Mouse (Mus musculus) testis, adult 2 months (tissue): ENCODE measurements around the gene Tma7. TPM values are rescaled to one million over a fixed set of nuclear protein-coding genes. Genes with fewer than 3 reads are reported as not detected.

ENCODE experiments used
- H3K27ac ChIP-seq: fragments of 200-500 bp; 2 replicates; pipeline ENCODE4 v1.5.1; 2012; ENCODE audit warnings: low read depth, low read length; ENCODE audit not compliant: control insufficient read depth, insufficient read depth
- H3K27me3 ChIP-seq: fragments of 200-500 bp; 2 replicates; pipeline ENCODE4 v1.6.1; 2012; ENCODE audit warnings: mild to moderate bottlenecking, low read length, moderate library complexity; ENCODE audit not compliant: control insufficient read depth, insufficient read depth
- H3K36me3 ChIP-seq: fragments of 200-500 bp; 2 replicates; pipeline ENCODE4 v1.6.1; 2012; ENCODE audit warnings: mild to moderate bottlenecking, low read length; ENCODE audit not compliant: control insufficient read depth, insufficient read depth
- H3K4me1 ChIP-seq: fragments of 200-500 bp; 2 replicates; pipeline ENCODE4 v1.6.1; 2012; ENCODE audit warnings: low read length; ENCODE audit not compliant: control insufficient read depth, insufficient read depth
- H3K4me3 ChIP-seq: fragments of 200-500 bp; 2 replicates; pipeline ENCODE4 v1.5.1; 2012; ENCODE audit warnings: low read depth, mild to moderate bottlenecking, low read length, moderate library complexity, mixed read lengths; ENCODE audit not compliant: control insufficient read depth
- CTCF ChIP-seq: fragments of 200-500 bp; IDR thresholded peaks from 2 replicates; pipeline ENCODE4 v1.5.1; 2012; ENCODE audit warnings: low read depth, mild to moderate bottlenecking, inconsistent platforms, low read length, moderate library complexity; ENCODE audit not compliant: control insufficient read depth, insufficient read depth, insufficient replicate concordance
- POLR2A ChIP-seq: fragments of 200-500 bp; IDR thresholded peaks from 2 replicates; pipeline ENCODE4 v1.6.1; 2012; ENCODE audit warnings: low read depth, mild to moderate bottlenecking, inconsistent platforms, low read length, moderate library complexity; ENCODE audit not compliant: control insufficient read depth
- polyA plus RNA-seq: library from polyadenylated mRNA; depleted of rRNA; stranded (reverse); fragments of >200 nt; gene quantifications from 2 replicates; pipeline ENCODE4 v1.2.3, GENCODE M21; 2012

The Tma7 gene
- polyA plus RNA-seq, 1 experiment = 120 TPM

GRCm38 (mm10) chr9:109103250-109103649 is 20.9 kb upstream of the Tma7 start:
- no peak overlapping the region for H3K27ac ChIP-seq
- H3K27me3 ChIP-seq = no peaks in the 10 kb centered on the region
- H3K4me1 ChIP-seq = no peaks in the 10 kb centered on the region
- TF ChIP-seq CTCF (no peak), POLR2A (no peak)
- no peaks in the 10 kb centered on the region for H3K36me3 ChIP-seq
- H3K4me3 ChIP-seq = no peak overlapping the region

GRCm38 (mm10) chr9:109102541-109102940 is 20.2 kb upstream of the Tma7 start:
- H3K27me3 ChIP-seq = no peaks in the 10 kb centered on the region
- H3K4me1 ChIP-seq = no peaks in the 10 kb centered on the region; the same call in 1 of the 2 replicates
- H3K36me3 ChIP-seq = no peaks in the 10 kb centered on the region
- no peak overlapping the region for H3K4me3 ChIP-seq
- no peak for TF ChIP-seq POLR2A
- no peak for TF ChIP-seq CTCF
- no peak overlapping the region for H3K27ac ChIP-seq

GRCm38 (mm10) chr9:109101933-109102445 is 19.6 kb upstream of the Tma7 start:
- TF ChIP-seq POLR2A (no peak), CTCF (no peak)
- Histone ChIP-seq H3K36me3 (no peaks in the 10 kb centered on the region), H3K4me1 (no peaks in the 10 kb centered on the region; the same call in 1 of the 2 replicates), H3K27ac (no peak overlapping the region), H3K27me3 (no peaks in the 10 kb centered on the region), H3K4me3 (no peak overlapping the region)

GRCm38 (mm10) chr9:109100307-109100928 is 18.0 kb upstream of the Tma7 start:
- no peaks in the 10 kb centered on the region for H3K27me3 ChIP-seq
- no peaks in the 10 kb centered on the region for H3K36me3 ChIP-seq
- peaks cover 8% of the 10 kb centered on the region for H3K4me1 ChIP-seq
- TF ChIP-seq CTCF = no peak
- no peak for TF ChIP-seq POLR2A
- H3K4me3 ChIP-seq = no peak overlapping the region
- H3K27ac ChIP-seq = no peak overlapping the region

- H3K27me3 ChIP-seq = no peaks in the 10 kb centered on the region
- TF ChIP-seq POLR2A = no peak
- TF ChIP-seq CTCF = no peak
- no peak overlapping the region for H3K27ac ChIP-seq
- H3K4me3 ChIP-seq = no peak overlapping the region
- H3K4me1 ChIP-seq = peaks cover 17% of the 10 kb centered on the region
- H3K36me3 ChIP-seq = no peaks in the 10 kb centered on the region
These were observed 16.6 kb upstream of the Tma7 start for GRCm38 (mm10) chr9:109098969-109099368.

- no peak overlapping the region for H3K27ac ChIP-seq
- H3K4me3 ChIP-seq = no peak overlapping the region
- H3K4me1 ChIP-seq = peaks cover 17% of the 10 kb centered on the region
- no peaks in the 10 kb centered on the region for H3K27me3 ChIP-seq
- H3K36me3 ChIP-seq = no peaks in the 10 kb centered on the region
- TF ChIP-seq POLR2A (no peak), CTCF (no peak)
These were observed 16.0 kb upstream of the Tma7 start for GRCm38 (mm10) chr9:109098366-109098765.

- Histone ChIP-seq H3K4me3 (no peak overlapping the region), H3K36me3 (no peaks in the 10 kb centered on the region), H3K27ac (no peak overlapping the region), H3K27me3 (no peaks in the 10 kb centered on the region), H3K4me1 (peaks cover 17% of the 10 kb centered on the region)
- TF ChIP-seq CTCF (no peak), POLR2A (no peak)
These were observed 15.4 kb upstream of the Tma7 start for GRCm38 (mm10) chr9:109097831-109098230.

GRCm38 (mm10) chr9:109097291-109097690 is 14.9 kb upstream of the Tma7 start:
- TF ChIP-seq POLR2A (no peak), CTCF (no peak)
- Histone ChIP-seq H3K27me3 (no peaks in the 10 kb centered on the region), H3K27ac (no peak overlapping the region), H3K36me3 (no peaks in the 10 kb centered on the region), H3K4me1 (peaks cover 17% of the 10 kb centered on the region), H3K4me3 (no peak overlapping the region)
